Mouse (Mus musculus) spleen, adult 18-20 months (tissue): ENCODE results near the gene Anxa7.

Experiments
- DNase-seq, 2 experiments: peaks; one replicate each; pipeline ENCODE4 v3.0.0; 2022; ENCODE audit warnings: mixed read lengths in 2 of 2

Gene Anxa7

GRCm38 (mm10) chr14:20479291-20480194, at the start of gene Anxa7:
Gene Anxa7, minus strand, starts transcription at chr14:20480133.
- peak; percentile 60 to 75 for DNase-seq

- DNase-seq, result no peak
These were observed 49.7 kb upstream of the Anxa7 start for GRCm38 (mm10) chr14:20529643-20530042.

- no peak for DNase-seq
These were observed 40.2 kb upstream of the Anxa7 start for GRCm38 (mm10) chr14:20520179-20520578.

GRCm38 (mm10) chr14:20508424-20508823, 28.5 kb upstream of the Anxa7 start:
- DNase-seq, result no peak

GRCm38 (mm10) chr14:20502966-20503365, 23.0 kb upstream of the Anxa7 start:
- no peak for DNase-seq

- no peak for DNase-seq
These were observed 20.0 kb upstream of the Anxa7 start for GRCm38 (mm10) chr14:20499982-20500381.

- DNase-seq, result no peak
These were observed 16.7 kb upstream of the Anxa7 start, which contains the start of gene Mss51 for GRCm38 (mm10) chr14:20496603-20497002. Gene Mss51, minus strand, starts transcription at chr14:20496901.

- no peak for DNase-seq
These were observed 6.1 kb upstream of the Anxa7 start for GRCm38 (mm10) chr14:20486031-20486430.

GRCm38 (mm10) chr14:20482051-20482751, 2.3 kb upstream of the Anxa7 start:
- no peak for DNase-seq

- no peak for DNase-seq
These were observed 1.3 kb upstream of the Anxa7 start for GRCm38 (mm10) chr14:20481211-20481610.

GRCm38 (mm10) chr14:20480195-20480579, 254 bp upstream of the Anxa7 start:
- DNase-seq, result no peak

GRCm38 (mm10) chr14:20478801-20479200, 1.1 kb downstream of the Anxa7 start:
- peak; percentile 7 to 27 for DNase-seq

- DNase-seq, result no peak
These were observed 1.5 kb downstream of the Anxa7 start for GRCm38 (mm10) chr14:20478385-20478784.

- DNase-seq, result no peak
These were observed 2.5 kb downstream of the Anxa7 start for GRCm38 (mm10) chr14:20477261-20478025.

- DNase-seq, result no peak
These were observed 19.7 kb downstream of the Anxa7 start for GRCm38 (mm10) chr14:20460216-20460615.

- no peak for DNase-seq
These were observed 21.6 kb downstream of the Anxa7 start for GRCm38 (mm10) chr14:20458378-20458777.

- no peak for DNase-seq
These were observed 27.0 kb downstream of the Anxa7 start for GRCm38 (mm10) chr14:20452929-20453328.

GRCm38 (mm10) chr14:20451765-20452331, 28.1 kb downstream of the Anxa7 start, which contains the start of gene Cfap70:
Gene Cfap70, minus strand, starts transcription at chr14:20452226.
- DNase-seq, result peak in 1 of 2 experiments; percentile 10

GRCm38 (mm10) chr14:20451302-20451701, 28.6 kb downstream of the Anxa7 start:
- no peak for DNase-seq

- DNase-seq, result no peak
These were observed 32.7 kb downstream of the Anxa7 start for GRCm38 (mm10) chr14:20447209-20447608.

GRCm38 (mm10) chr14:20442252-20442651, 37.7 kb downstream of the Anxa7 start:
- no peak for DNase-seq

GRCm38 (mm10) chr14:20436976-20437375, 43.0 kb downstream of the Anxa7 start:
- no peak for DNase-seq

- DNase-seq, result no peak
These were observed 47.5 kb downstream of the Anxa7 start for GRCm38 (mm10) chr14:20432420-20432819.
